Mouse (Mus musculus) 416B (cell line): ENCODE data around the gene Znhit2.

Experiments
- DNase-seq: peaks from one replicate; pipeline ENCODE4 v3.0.0; 2011; ENCODE audit warnings: low read depth

Znhit2 gene

DNA sequence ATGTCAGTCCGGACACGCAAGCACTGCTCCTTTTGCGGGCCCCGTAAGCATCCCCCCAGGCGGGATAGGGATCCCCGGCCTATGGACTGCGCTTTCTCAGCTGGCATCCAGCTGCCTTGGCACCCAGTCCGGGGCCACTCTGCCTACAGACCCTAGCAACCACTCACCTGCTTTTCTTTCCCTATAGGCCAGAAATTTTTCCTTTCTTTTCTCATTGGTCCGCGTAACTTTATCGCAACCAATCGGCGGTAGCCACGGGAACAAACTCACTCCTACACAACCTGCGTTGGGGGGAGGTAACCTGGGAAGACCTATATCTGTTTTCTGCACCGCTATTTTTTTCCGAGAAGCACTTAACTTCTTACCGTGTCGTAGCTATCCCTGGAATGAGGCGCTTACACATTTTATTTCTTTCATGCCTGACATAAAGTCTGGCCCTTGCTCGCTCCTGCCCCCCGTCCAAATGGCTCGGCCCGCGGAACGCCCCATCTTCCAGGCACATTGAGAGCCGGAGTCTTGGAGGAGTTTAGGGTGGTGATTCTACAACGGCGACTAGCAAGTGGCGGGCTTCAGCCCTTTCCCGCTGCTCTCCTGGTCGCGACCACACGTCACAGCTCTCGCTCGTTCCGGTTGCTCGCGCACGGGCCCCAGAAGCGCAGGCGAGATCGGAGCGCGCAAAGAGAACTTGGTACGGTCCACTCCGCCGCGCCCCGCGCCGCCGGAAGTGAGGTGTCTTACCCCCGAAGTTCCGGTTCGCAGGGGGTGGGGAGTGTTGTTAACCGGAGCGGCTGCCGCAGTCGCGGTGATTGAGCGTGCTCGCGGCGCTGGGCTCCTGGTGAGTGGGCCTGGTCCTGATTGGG is 14.5 kb upstream of the Znhit2 start, which contains the start of gene Syvn1:
Syvn1 (plus strand) TSS at position 283 of the 860 bp plus-strand sequence.
- DNase-seq, result peak; percentile 98

DNA sequence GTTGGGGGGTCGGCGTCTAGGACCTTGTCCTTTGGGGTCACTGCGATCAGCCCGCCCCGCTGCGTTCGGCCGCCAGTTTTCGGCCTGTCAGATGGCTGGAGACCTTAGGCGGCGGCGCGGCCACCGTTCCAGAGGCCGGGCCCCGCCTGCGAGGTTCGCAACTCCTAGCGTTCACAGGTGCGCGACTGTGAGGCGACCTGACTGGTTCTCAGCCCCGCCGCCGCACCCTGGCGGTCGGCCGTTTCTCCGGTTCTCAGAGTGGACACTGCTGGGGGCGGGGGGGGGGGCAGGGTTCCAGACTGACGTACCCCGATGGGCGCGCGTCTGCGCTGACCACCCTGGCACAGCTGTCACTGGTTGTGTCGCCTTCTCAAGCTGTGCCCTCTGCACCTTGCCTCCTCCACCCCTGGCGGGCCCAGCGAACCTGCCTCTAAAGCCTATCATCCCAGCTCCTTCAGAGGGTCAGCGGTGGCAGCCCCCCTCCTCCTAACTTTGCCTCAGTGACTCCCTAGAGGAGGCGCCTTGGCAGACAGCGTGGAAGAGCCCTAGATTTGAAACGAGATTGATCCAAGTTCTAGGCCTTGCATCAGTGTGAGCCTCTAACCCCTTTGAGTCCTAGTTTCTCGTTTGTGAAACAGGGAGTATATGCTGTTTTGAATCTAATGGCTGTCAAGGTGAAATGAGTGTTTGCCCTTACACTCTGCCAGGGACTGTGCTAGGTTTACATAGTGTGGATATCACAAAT is 13.7 kb upstream of the Znhit2 start:
- DNase-seq, result no peak

DNA sequence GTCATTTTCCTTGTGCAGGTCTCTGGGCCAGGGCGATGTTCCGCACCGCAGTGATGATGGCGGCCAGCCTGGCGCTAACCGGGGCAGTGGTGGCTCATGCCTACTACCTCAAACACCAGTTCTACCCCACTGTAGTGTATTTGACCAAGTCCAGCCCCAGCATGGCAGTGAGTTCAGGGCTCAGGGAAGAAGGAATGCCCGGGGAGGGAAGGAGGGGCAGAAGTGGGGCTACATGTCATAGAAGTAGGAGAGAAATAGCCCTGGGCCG is 13.2 kb upstream of the Znhit2 start:
- no peak for DNase-seq

DNA sequence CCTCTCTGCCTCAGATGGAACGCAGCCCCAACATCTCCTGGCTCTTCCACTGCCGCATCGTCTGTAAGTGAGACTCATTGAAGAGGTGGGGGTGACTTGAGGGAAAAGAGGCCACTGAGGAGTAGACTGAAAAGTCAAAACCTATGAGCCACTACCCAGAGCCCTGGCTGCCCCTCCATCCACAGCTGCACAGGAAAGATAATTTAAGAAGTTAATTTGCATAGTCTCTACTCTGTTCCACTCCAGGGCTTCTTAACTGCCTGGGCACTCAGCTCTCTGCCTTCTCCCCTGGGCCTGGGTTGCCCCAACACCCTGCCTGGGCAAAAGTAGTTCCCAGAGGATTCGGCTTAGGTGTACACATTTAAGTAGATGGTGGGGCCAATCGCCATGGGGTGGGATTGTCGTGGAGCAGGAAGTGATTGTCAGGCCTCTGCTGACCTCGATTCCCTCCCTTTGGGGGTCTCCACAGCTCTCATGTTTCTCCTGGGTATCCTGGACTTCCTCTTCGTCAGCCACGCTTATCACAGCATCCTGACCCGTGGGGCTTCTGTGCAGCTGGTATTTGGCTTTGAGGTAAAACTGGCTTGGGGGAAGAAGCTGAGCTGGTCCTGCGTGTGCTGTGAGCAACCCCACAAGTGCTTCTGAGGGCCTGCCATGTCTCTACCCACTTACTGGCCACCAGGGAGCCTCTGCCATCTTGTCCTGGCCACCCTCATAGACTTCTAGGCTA is 12.1 kb upstream of the Znhit2 start:
- no peak for DNase-seq

DNA sequence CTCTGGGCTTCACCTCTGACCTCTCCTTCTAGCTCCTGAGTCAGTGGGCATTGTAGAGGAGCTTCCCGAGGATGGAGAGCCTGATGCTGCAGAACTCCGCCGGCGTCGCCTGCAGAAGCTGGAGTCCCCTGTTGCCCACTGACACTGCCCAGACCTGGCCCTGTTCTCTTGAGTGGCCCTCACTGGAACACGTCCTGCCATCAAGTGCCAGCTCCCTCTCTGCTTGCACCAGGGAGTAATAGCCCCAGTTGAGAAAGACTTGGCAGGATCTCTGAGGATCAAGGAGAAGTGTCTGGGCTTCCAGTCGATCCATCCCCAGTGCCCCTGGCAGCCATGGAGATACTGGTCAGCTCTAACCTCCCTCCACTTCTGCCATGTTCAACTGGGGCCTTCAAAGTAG is 8.5 kb upstream of the Znhit2 start:
- no peak for DNase-seq

DNA sequence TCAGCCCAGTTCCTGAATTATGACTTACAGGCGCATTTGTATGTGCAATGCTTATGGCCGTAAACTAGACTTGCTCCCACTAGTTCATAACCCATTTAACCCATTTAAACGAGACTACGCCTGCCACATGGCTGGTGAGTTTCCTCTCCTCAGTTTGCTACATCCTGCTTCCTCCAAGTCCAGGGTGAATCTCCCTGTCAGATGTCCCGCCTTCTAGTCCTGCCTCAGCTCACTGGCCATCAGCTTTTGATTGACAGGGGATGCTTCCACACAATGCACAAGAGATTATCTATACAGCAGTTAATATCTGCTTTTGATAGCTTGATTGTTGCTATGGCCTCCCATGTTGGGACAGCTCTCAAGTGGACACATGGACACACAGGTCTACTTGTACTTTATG is 6.7 kb upstream of the Znhit2 start:
- DNase-seq, result peak; percentile 44

DNA sequence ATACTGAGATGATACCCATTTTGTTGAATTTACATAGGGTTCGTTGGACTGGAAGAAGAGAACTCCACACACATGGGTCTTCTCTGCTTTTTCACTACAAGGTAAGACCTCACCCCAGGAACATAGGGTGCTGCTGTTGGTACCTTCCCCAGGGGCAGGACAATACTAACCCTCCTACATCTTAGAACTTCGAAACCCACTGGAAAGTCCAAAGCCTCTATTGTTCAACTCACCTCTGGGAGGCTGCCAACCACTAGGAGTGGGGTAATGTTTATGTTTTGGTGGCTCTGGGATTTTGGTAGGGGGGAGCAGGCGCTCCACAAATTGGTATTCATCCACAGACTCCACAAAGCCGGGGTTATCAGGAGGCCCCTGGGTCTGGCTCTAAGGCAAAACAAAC is 4.3 kb upstream of the Znhit2 start:
- DNase-seq, result no peak

DNA sequence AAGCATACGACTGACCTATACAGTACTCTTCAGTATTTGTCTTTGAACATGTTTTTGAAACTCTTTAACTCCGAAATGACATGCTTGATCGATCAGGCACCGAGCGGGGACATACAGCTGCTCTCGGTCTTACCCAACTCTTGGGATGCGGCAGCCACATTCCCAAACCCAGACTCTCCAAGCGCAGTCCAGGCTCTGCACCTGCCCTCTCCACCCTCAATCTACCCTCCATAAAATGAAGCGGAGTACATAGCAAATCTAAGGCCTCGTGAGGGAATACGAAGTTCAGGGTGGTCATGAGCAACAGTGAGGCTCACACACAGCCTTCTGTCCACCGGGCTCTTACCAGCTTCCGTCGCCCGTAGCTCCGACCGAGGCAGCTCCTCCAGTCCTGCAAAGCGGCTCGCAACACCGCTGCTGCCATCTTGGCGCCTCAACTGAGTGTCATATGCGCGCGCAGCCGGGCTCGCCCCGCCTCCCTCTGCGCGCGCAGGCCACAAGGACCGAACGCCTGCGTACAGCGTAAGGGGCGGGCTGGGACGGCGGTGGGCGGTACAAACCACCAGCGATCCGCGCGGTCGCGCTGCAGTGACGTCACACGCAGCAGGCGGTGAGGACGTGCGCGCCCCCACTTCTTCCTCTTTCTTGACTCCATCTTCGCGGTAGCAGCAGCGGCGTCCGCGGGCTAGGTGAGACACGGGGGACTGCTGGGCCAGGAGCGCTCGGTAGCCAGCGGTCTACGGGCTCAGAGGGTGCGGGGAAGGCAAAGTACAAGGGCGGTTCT is 3.5 kb upstream of the Znhit2 start, which contains the start of the genes Mrpl49 and Fau:
Mrpl49 (minus strand) TSS at position 473 of the 784 bp plus-strand sequence.
Fau (plus strand) TSS at position 532 of the 784 bp plus-strand sequence.
- peak; percentile 98 for DNase-seq

DNA sequence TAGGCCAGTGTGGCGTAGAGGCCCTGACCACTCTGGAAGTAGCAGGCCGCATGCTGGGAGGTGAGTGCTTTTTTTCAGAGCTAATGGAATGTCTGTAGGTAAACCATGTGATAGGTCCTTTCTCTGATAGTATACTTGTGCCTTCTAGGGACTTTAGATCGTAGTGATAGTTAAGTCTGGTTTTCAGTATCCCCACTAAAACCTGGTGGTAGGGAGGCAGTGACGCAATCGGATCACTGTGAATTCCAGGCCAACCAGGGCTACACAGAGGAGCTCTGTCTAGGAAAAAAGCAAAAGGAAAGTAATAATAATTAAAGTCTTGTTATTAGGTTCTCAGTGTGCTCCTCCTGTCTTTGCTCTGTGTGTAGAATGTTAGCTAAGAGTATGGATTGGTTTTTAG is 2.5 kb upstream of the Znhit2 start:
- DNase-seq, result peak; percentile 29

DNA sequence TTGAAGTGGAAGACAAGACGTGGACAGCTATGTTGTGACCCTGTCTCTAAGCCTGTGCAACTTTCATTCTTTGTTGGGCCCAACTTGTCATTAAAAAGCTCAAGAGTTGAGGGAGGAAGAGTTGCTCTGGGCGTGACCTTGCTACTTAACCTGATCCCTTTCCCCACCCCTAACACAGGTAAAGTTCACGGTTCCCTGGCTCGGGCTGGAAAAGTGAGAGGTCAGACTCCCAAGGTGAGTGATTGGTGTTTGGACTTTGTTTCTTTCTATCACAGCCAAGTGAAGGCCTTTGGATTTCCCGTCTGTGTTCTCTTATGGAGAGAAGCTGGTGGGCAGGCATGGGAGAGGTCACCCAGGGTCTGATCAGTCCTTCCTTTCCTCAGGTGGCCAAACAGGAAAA is 2.0 kb upstream of the Znhit2 start:
- DNase-seq, result no peak

DNA sequence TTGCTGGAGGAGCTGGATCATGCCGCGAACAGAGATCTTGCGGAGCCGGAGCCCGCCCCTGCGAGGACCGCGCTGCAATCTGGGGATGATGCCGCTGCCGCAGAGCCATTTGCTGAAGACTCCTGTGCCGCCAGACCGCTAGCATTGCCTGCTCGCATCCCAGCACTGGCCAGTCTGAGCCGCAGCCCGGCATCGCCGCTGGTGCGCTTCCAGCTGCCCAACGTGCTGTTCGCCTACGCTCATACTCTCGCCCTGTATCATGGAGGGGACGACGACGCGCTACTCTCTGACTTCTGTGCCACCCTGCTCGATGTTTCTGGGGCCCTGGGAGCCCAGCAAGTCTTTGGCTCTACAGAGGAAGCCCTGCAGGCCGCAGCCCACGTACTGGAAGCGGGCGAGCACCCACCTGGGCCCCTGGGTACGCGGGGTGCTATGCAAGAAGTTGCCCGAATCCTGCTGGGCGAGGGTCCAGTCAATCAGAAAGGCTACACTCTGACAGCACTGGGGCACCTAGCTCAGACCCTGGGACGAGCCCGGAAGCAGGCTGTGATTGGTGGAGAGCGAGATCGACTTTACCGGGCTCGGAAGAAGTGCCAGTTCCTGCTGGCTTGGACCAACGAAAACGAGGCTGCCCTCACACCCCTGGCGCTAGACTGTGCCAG is 780 bp downstream of the Znhit2 start:
- DNase-seq, result peak; percentile 86

DNA sequence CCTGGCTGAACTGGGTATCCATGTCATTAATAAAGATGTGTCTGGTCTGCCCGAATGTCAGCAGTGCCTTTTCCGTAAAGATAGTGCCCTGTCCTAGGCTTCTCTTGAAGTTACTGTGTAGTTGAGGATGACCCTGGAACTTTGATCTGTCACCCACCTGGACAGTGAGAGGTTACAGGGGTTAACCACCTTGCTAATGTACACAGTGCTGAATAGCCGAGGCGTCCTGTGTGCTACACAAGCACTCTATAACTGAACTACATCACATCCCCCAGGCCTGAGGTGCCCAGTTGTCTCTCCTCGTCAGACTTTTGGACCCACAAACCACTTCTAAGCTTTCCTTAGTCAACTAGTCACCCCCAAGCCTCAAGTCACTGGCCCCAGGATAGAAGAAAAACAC is 1.4 kb downstream of the Znhit2 start:
- DNase-seq, result no peak

DNA sequence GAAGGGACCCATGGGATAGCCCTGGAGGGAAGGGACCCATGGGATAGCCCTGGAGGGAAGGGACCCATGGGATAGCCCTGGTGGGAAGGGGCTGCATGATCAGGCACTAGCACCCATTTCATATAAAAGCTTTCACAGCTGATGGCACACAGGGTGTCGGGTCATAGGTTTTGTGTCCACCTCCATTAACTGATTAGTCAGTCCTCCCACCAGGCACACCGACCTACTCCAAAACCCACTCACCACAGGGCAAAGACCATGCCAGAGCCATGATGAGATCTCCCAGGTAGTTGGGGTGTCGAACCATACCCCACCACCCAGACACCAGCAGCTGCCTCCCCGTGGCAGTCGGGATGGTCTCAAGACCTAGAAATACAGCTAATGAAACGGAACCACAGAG is 2.1 kb downstream of the Znhit2 start:
- DNase-seq, result no peak

DNA sequence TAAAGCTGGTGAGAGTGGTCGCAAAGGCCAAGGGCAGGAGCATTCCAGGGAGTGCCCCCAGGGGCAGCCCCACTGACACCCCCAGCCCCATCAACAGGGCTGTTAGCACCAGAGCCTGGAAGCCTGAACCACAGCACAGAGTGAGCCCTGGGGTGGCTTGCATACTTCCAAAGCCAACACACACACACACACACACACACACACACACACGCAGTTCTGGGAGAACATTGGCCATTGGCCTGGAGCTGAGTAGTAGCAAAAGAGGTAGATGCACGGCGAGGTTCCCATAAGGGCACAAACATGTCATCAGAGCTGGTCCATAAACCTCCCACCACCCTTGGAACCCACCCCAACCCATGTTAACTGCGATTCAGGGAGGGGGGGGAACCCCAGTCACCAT is 5.6 kb downstream of the Znhit2 start:
- no peak for DNase-seq

DNA sequence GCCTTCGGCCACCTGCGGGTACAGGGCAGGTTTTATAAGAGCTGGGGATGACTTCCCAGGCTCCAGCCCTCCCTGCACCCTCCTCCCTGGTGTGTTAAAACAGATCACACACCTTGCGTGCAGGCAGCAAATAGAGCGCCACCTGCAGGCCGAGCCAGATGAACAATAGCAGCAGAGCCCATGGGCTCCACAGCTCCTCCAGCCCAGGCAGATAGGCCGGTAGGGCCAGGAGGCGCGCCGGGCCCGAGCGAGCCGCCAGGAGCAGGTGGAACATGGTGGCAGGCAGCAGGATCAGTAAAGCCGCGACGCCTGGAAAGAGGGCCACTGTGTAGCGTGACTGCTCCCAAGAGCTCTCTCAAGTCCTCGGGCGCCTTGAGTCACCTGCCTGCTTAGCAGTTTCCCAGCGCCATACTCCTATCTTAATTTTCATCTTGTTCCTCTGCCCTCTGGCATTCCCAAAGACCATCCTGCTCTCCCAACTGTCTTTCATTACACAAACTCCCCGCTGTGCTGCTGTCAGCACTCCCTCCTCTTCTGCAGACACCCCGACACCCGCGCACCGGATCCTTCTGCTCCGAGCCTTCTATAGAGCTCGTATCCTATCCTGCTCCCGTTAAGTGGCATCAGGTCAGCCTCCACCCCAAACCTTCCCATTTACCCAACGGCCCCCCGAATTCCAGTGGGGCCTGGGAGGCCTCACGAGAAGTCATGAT is 6.2 kb downstream of the Znhit2 start:
- peak; percentile 91 for DNase-seq

DNA sequence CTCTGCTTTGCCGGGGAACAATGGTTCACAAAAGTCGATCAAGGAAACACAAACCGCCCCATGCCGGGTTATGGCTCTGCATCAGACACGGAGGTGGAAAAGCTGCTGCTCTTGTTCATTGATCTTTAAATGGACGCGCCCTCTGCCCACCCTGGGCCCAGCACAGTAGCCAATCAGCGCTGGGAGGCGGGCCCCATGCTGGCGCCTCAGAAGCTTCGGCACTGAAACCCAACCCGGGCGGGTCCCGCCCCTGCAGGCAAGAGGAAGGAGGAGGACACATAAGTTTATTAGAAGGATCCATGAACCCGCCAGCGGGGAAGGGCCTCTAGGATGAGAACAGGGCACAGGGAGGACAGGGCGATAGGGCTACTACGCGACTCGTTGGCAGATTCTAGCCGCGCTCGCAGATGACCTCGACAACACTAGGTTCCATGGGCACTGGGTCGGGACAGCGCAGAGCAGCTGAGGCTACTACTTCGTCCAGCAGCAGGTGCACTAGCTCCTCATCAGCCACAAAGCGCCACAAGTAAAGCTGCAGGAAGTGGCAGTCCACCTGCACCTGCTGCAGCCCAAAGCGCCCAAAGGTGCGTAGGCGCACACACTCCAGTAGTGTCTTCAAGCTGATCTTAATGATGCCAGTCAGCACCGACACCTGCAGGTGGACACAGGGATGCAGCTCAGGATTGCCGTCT is 6.9 kb downstream of the Znhit2 start, which contains the start of gene Tm7sf2:
Tm7sf2 (minus strand) TSS at position 650 of the 692 bp plus-strand sequence.
- peak; percentile 93 for DNase-seq

DNA sequence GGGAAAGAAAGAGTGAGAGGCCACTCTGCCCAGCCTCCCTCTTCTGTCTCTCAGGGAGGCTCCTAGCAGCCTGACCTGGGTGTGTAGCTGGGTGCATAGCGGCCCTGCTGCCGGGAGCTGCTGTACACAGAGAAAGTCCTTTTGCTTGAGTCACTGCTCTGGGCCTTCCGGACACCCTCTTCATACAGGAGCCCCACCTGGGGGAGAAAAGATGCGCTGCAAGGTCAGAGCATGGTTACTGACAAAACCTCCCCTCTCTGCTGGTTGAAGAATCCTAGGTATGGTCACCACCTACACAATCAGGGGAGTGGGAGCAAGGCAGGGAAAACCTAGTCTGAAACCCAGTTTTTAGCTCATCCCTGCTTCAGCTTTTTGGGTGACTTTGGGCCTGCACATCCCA is 8.0 kb downstream of the Znhit2 start:
- no peak for DNase-seq

DNA sequence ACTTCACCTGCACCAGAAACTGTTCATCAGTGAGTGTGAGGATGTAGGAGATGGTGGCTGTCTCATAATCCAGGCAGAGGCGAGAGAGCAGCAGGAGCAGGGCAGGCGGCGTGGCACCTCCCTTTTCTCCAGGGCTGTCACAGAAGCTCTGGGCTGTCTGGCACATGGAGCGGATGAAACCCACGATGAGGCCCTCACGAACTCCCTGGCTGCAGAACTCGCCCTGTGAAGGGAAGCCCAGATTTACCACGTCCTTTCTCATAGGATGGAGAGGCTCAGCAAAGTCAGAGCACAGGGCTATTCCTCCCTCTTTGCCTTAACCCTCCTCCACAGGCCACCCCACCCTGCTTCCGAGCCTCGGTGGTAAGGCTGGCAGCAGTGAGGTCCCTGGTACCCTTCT is 8.9 kb downstream of the Znhit2 start:
- no peak for DNase-seq

DNA sequence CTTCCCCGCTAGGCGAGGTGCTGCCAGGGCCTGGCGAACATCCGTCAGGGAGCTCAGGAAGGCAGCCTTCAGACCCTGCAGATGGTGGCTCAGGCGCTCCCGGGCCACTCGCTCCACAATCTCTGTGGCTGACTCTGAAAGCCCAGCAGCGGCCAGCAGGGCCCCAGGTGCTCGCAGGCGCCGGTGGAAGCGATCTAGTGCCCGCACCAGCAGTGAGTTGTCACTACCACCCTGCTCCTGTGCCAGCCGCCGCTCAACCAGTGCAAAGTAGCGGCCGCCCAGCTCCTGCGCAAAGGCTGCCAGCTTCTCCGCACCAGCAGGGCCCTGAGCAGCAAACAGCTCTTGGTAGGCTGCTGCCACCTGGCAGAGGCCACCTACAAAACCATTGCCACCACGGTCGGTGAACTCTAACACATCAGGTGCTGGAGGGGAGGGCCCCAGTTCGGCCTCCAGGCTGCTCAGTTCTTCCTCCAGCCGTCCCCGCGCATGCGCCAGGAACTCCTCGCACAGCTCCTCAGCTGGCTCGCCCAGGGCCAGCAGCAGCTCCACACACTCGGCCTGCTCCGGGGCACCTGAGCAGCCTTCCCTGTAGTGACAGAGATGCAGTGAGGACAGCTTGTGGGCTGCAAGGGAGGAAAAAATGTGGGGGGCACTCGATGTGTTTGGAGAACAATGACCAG is 9.7 kb downstream of the Znhit2 start:
- DNase-seq, result no peak
